Mouse (Mus musculus) lung, embryonic 15.5 days (tissue): ENCODE data around the gene Milr1. TPM values are rescaled to one million over a fixed set of nuclear protein-coding genes. Genes with fewer than 3 reads are reported as not detected.

Experiments
- ATAC-seq: fragments of 200-750 bp; cut with Nextera tagmentation; 2 replicates; pipeline ENCODE4 v1.8.0; 2017; ENCODE audit warnings: moderate number of reproducible peaks, borderline replicate concordance; ENCODE audit not compliant: low FRiP score, low TSS enrichment; ENCODE audit errors: extremely low read depth
- H3K27ac ChIP-seq: fragments of 300-500 bp; sonication (generic); 2 replicates; pipeline ENCODE4 v1.5.1; 2015; ENCODE audit warnings: moderate library complexity, mild to moderate bottlenecking, inconsistent platforms
- H3K27me3 ChIP-seq: fragments of 300-500 bp; sonication (generic); 2 replicates; pipeline ENCODE4 v1.6.1; 2015; ENCODE audit warnings: inconsistent platforms
- H3K36me3 ChIP-seq: fragments of 300-500 bp; sonication (generic); 2 replicates; pipeline ENCODE4 v1.6.1; 2015; ENCODE audit warnings: inconsistent platforms
- H3K4me1 ChIP-seq: fragments of 300-500 bp; sonication (generic); 2 replicates; pipeline ENCODE4 v1.6.1; 2015; ENCODE audit warnings: inconsistent platforms
- H3K4me2 ChIP-seq: fragments of 300-500 bp; sonication (generic); 2 replicates; pipeline ENCODE4 v1.6.1; 2015; ENCODE audit warnings: inconsistent platforms, mild to moderate bottlenecking, moderate library complexity
- H3K4me3 ChIP-seq: fragments of 300-500 bp; sonication (generic); 2 replicates; pipeline ENCODE4 v1.5.1; 2015; ENCODE audit warnings: mild to moderate bottlenecking, inconsistent platforms
- H3K9ac ChIP-seq: fragments of 300-500 bp; sonication (generic); 2 replicates; pipeline ENCODE4 v1.6.1; 2015; ENCODE audit warnings: inconsistent platforms
- H3K9me3 ChIP-seq: fragments of 300-500 bp; sonication (generic); 2 replicates; pipeline ENCODE4 v1.6.1; 2016; ENCODE audit warnings: inconsistent platforms
- WGBS: fragments of 180-500 bp; shearing (Covaris S2); methylation state at CpG from one replicate; pipeline ENCODE4 v1.1.7; 2015; 5-methylcytosine and 5-hydroxymethylcytosine counted together
- polyA plus RNA-seq: library from polyadenylated mRNA; unstranded; fragments of >200 nt; fragmentation: Nextera tagmentation; extraction: Ambion mirVana; gene quantifications from 2 replicates; pipeline ENCODE4 v1.2.1, GENCODE M21; 2015

Gene Milr1
- polyA plus RNA-seq, result 1.5 and 2.4 TPM in 2 replicates

DNA sequence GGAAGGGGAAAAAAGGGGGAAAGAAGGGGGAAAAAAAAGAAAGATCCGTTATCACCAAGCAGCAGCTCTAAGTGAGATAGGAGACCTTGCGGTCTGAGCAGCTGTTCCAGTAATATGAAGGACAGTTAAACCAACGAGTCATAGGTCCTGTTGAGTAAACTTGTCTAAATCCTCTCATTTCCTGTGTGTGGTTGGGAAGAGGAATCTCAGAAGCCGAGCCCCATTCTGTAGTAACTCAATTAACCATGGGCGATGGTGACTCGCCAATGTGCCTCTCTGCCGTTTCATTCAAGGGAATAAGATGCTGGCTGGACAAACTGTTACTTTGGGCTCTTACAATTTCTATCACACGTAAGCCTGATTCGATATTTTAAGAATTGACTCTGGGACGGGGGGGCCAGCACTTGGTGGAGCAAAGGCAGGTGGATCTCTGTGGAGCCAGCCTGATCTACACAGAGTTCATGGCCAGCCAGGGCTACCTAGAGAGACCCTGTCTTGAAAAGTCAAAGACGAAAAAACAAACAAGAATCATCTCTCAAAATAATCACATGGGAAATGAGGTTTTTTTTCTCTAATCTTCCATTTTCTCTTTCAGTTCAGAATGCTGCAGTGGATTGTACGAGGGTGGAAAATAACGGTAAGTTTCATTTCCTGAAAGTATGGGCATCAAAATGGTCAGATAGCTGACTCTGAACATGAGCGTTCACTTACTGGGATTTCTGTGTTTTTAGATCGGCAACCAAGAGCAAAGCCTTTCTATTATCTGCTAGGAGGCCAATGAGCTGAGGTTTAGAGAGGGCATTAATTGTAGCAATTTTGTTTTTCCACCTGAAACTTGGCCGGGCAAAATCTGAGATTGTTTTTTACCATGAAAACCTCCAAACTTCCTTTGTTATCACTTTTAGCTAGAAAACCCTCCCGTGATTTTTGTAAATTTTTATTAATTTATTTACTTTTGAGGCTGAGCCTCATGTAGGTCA, at the start of gene Milr1:
Milr1 (plus strand) TSS at position 188 of the 980 bp plus-strand sequence.
- no peaks in the 10 kb centered on the region for H3K36me3 ChIP-seq
- no peak within 1 kb of the TSS for H3K4me2 ChIP-seq
- H3K4me3 ChIP-seq, result no peak within 1 kb of the TSS
- H3K27ac ChIP-seq, result no peak within 1 kb of the TSS
- no peaks in the 10 kb centered on the region for H3K9me3 ChIP-seq
- H3K27me3 ChIP-seq, result no peaks in the 10 kb centered on the region
- no peak for ATAC-seq
- no peaks in the 10 kb centered on the region for H3K4me1 ChIP-seq
- no peak within 1 kb of the TSS for H3K9ac ChIP-seq
- WGBS, result 70% methylated on average over 17 of the region's 17 CpGs

GRCm38 (mm10) chr11:106701589-106701988, 49.4 kb upstream of the Milr1 start:
- no peak overlapping the region for H3K27ac ChIP-seq
- WGBS, result 63% methylated on average over 9 of the region's 9 CpGs
- H3K9me3 ChIP-seq, result no peaks in the 10 kb centered on the region
- no peaks in the 10 kb centered on the region for H3K27me3 ChIP-seq
- H3K9ac ChIP-seq, result no peak overlapping the region
- H3K4me1 ChIP-seq, result 0 out of 2 replicates have a peak, but pooled peaks cover 5% of the 10 kb centered on the region
- no peak overlapping the region for H3K4me2 ChIP-seq
- H3K4me3 ChIP-seq, result no peak overlapping the region
- ATAC-seq, result no peak
- no peaks in the 10 kb centered on the region for H3K36me3 ChIP-seq

- H3K27ac ChIP-seq, result no peak overlapping the region
- no peaks in the 10 kb centered on the region for H3K9me3 ChIP-seq
- no peak for ATAC-seq
- H3K4me3 ChIP-seq, result no peak overlapping the region
- no peak overlapping the region for H3K9ac ChIP-seq
- no peaks in the 10 kb centered on the region for H3K36me3 ChIP-seq
- H3K27me3 ChIP-seq, result no peaks in the 10 kb centered on the region
- H3K4me2 ChIP-seq, result no peak overlapping the region
- 73% methylated on average over 3 of the region's 3 CpGs for WGBS
- H3K4me1 ChIP-seq, result peaks cover 11% of the 10 kb centered on the region
Measured at GRCm38 (mm10) chr11:106702584-106702983, 48.4 kb upstream of the Milr1 start.

DNA sequence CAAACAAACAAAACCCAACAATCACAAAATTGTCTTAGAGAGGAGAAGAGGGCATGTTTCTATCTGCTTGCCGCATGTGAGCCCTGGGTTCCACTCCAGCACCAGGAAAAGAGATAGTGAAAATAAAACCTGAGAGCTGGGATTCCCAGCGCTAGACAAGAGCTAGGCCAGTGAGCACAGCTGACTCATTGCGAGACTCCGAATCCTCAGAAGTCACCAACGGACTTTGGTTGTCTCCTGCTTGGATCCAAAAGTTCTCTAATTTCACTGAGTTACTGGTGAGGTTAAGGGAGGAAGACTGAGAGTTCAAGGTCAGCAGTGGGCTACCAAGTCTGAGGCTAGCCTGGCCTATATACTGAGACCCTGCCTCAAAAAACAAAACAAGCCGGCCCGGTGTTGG, 47.1 kb upstream of the Milr1 start:
- no peak overlapping the region for H3K4me3 ChIP-seq
- no peaks in the 10 kb centered on the region for H3K27me3 ChIP-seq
- H3K36me3 ChIP-seq, result no peaks in the 10 kb centered on the region
- no peak overlapping the region for H3K4me2 ChIP-seq
- peaks cover 16% of the 10 kb centered on the region for H3K4me1 ChIP-seq
- WGBS, result 90% methylated on average over 7 of the region's 7 CpGs
- no peak overlapping the region for H3K9ac ChIP-seq
- ATAC-seq, result no peak
- no peak overlapping the region for H3K27ac ChIP-seq
- no peaks in the 10 kb centered on the region for H3K9me3 ChIP-seq

- H3K4me3 ChIP-seq, result no peak overlapping the region
- H3K36me3 ChIP-seq, result no peaks in the 10 kb centered on the region
- no peak overlapping the region for H3K9ac ChIP-seq
- H3K9me3 ChIP-seq, result no peaks in the 10 kb centered on the region
- no peak overlapping the region for H3K4me2 ChIP-seq
- H3K27me3 ChIP-seq, result no peaks in the 10 kb centered on the region
- H3K27ac ChIP-seq, result no peak overlapping the region
- no peak for ATAC-seq
- H3K4me1 ChIP-seq, result peaks cover 22% of the 10 kb centered on the region
- WGBS, result 57% methylated on average over 9 of the region's 9 CpGs
Measured at GRCm38 (mm10) chr11:106704399-106705111, 46.5 kb upstream of the Milr1 start.

DNA sequence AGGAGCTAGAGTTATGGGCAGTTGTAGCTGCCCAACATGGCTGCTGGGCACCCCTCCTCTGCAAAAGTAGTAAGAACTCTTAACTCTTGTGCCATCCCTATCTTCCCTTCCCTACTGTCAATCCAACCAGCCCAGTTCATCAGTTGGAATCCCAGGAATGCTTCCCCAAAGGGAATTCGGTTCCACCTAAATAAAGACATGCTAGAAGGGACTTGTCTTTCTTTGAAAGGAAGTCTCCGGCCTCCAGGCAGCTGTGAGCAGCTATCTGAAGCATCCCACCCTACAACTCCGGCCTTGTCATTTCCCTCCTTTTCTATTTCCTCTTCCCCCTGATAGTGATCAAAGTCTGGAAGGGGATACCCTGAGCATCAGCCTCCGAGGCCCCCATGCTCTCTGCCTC, 44.8 kb upstream of the Milr1 start:
- H3K36me3 ChIP-seq, result no peaks in the 10 kb centered on the region

DNA sequence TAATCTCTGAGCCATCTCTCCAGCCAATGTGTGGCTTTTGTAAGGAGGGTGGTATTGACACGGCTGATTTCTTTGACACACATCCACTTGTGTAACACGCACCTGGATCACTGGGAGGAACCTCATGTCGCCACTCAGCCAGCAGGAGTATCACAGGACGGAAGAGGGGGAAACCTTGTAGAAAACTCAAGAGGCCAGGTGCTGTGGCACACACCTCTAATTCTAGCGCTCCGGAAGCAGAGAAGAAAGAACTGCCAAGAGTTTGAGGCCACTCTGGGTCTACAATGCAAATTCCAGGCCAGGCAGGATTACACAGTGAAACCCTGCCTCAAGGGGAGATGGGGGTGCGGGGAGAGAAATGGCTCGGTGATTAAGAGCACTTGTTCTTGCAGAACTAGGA, 43.9 kb upstream of the Milr1 start:
- Histone ChIP-seq H3K27ac (no peak overlapping the region), H3K4me1 (peaks cover 28% of the 10 kb centered on the region)
- no peak for ATAC-seq

More for the DNA sequence above, 44.8 kb upstream of the Milr1 start:
- Histone ChIP-seq H3K27me3 (no peaks in the 10 kb centered on the region), H3K4me1 (peaks cover 28% of the 10 kb centered on the region), H3K4me3 (no peak overlapping the region), H3K27ac (no peak overlapping the region), H3K9ac (no peak overlapping the region), H3K9me3 (no peaks in the 10 kb centered on the region), H3K4me2 (no peak overlapping the region)
- ATAC-seq, result no peak
- WGBS, result 28% methylated on average over 4 of the region's 4 CpGs

GRCm38 (mm10) chr11:106707866-106708265, 43.2 kb upstream of the Milr1 start:
- Histone ChIP-seq H3K27me3 (no peaks in the 10 kb centered on the region), H3K27ac (no peak overlapping the region), H3K4me2 (no peak overlapping the region), H3K4me3 (no peak overlapping the region), H3K36me3 (no peaks in the 10 kb centered on the region), H3K4me1 (peaks cover 28% of the 10 kb centered on the region), H3K9me3 (no peaks in the 10 kb centered on the region), H3K9ac (no peak overlapping the region)
- 41% methylated on average over 3 of the region's 3 CpGs for WGBS
- no peak for ATAC-seq

More for the DNA sequence above, 43.9 kb upstream of the Milr1 start:
- Histone ChIP-seq H3K36me3 (no peaks in the 10 kb centered on the region), H3K4me3 (no peak overlapping the region), H3K27me3 (no peaks in the 10 kb centered on the region), H3K9ac (no peak overlapping the region), H3K4me2 (no peak overlapping the region), H3K9me3 (no peaks in the 10 kb centered on the region)
- 60% methylated on average over 8 of the region's 8 CpGs for WGBS

- Histone ChIP-seq H3K9ac (no peak overlapping the region), H3K4me3 (peak overlapping the region; percentile 4; the same call in 1 of the 2 replicates), H3K27ac (peak overlapping the region; percentile 22; the same call in 1 of the 2 replicates), H3K4me2 (peak overlapping the region; percentile 39), H3K9me3 (no peaks in the 10 kb centered on the region), H3K27me3 (no peaks in the 10 kb centered on the region), H3K36me3 (no peaks in the 10 kb centered on the region), H3K4me1 (peaks cover 28% of the 10 kb centered on the region)
- 30% methylated on average over 15 of the region's 15 CpGs for WGBS
- ATAC-seq, result 0 out of 2 replicates have a peak, but pooled peaks have one; percentile 31
Measured at GRCm38 (mm10) chr11:106709227-106709985, 41.6 kb upstream of the Milr1 start.

GRCm38 (mm10) chr11:106710789-106711188, 40.2 kb upstream of the Milr1 start:
- Histone ChIP-seq H3K4me1 (peaks cover 28% of the 10 kb centered on the region), H3K27me3 (no peaks in the 10 kb centered on the region), H3K27ac (peak overlapping the region; percentile 35), H3K36me3 (no peaks in the 10 kb centered on the region), H3K4me2 (peak overlapping the region; percentile 41), H3K4me3 (no peak overlapping the region), H3K9me3 (no peaks in the 10 kb centered on the region), H3K9ac (no peak overlapping the region)
- WGBS, result 63% methylated on average over 5 of the region's 5 CpGs
- no peak for ATAC-seq

DNA sequence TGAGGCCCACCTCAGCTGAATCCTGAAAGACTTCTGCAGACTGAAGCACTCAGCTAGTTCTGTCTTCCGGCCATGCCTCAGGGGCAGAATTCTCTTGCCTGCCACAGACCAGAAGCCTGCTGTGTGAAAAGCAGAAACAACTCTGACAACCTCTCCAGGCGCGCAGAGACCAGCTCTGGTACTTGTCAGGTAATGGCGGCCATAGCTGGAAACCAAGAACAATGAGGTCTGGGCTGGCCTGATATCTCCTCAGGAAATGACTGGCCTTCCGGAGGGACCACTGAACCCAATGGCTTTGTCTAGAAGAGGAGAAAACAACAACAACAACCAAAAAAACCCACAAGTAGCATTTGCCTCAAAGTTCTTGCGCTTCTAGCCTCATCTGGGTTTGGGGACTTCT, 36.0 kb upstream of the Milr1 start:
- Histone ChIP-seq H3K36me3 (no peaks in the 10 kb centered on the region), H3K4me3 (peak overlapping the region; percentile 34), H3K9me3 (no peaks in the 10 kb centered on the region), H3K27ac (peak overlapping the region; percentile 57), H3K4me2 (peak overlapping the region; percentile 18; the same call in 1 of the 2 replicates), H3K9ac (peak overlapping the region; percentile 25; the same call in 1 of the 2 replicates), H3K4me1 (0 out of 2 replicates have a peak, but pooled peaks cover 3% of the 10 kb centered on the region), H3K27me3 (no peaks in the 10 kb centered on the region)
- ATAC-seq, result no peak
- WGBS, result 68% methylated on average over 6 of the region's 6 CpGs
